Mouse (Mus musculus) thymus, adult 18-20 months (tissue): Measurements from ENCODE around the gene Ntan1.
A peak's percentile ranks its signal among the peaks of the same experiment; 100 is the strongest.
"Not testable (repeated sequence)": the region's sequence is repeated elsewhere in the genome, so short reads cannot be mapped to it uniquely, and the experiment has no call there.

ENCODE experiments used
- DNase-seq, 2 experiments: peaks; one replicate each; pipeline ENCODE4 v3.0.0; 2022; ENCODE audit warnings: mixed read lengths in 2 of 2

The Ntan1 gene

GRCm38 (mm10) chr16:13818560-13819393 is at the start of gene Ntan1:
TSS of gene Ntan1 (plus strand) at chr16:13818845.
- peak; percentile 90 to 92 for DNase-seq

GRCm38 (mm10) chr16:13771603-13772002 is 47.0 kb upstream of the Ntan1 start:
- not testable (repeated sequence) for DNase-seq

GRCm38 (mm10) chr16:13772051-13772450 is 46.6 kb upstream of the Ntan1 start:
- DNase-seq = not testable (repeated sequence)

GRCm38 (mm10) chr16:13774011-13774410 is 44.6 kb upstream of the Ntan1 start:
- not testable (repeated sequence) for DNase-seq

- not testable (repeated sequence) for DNase-seq
Measured at GRCm38 (mm10) chr16:13774651-13775050, 44.0 kb upstream of the Ntan1 start.

- peak; percentile 79 to 81 for DNase-seq
Measured at GRCm38 (mm10) chr16:13780353-13781036, 38.1 kb upstream of the Ntan1 start, which contains the start of gene Rrn3. TSS of gene Rrn3 (plus strand) at chr16:13780708.

- no peak for DNase-seq
Measured at GRCm38 (mm10) chr16:13781216-13781615, 37.4 kb upstream of the Ntan1 start.

GRCm38 (mm10) chr16:13785932-13786331 is 32.7 kb upstream of the Ntan1 start:
- no peak for DNase-seq

- DNase-seq = not testable (repeated sequence)
Measured at GRCm38 (mm10) chr16:13793441-13793840, 25.2 kb upstream of the Ntan1 start.

GRCm38 (mm10) chr16:13796746-13797175 is 21.9 kb upstream of the Ntan1 start:
- no peak for DNase-seq

- no peak for DNase-seq
Measured at GRCm38 (mm10) chr16:13801231-13801630, 17.4 kb upstream of the Ntan1 start.

GRCm38 (mm10) chr16:13804666-13805065 is 14.0 kb upstream of the Ntan1 start:
- no peak for DNase-seq

- DNase-seq = no peak
Measured at GRCm38 (mm10) chr16:13807616-13808015, 11.0 kb upstream of the Ntan1 start.

- DNase-seq = no peak
Measured at GRCm38 (mm10) chr16:13808410-13808809, 10.2 kb upstream of the Ntan1 start.

GRCm38 (mm10) chr16:13812152-13812551 is 6.5 kb upstream of the Ntan1 start:
- DNase-seq = no peak

- no peak for DNase-seq
Measured at GRCm38 (mm10) chr16:13813200-13813599, 5.4 kb upstream of the Ntan1 start.

GRCm38 (mm10) chr16:13819394-13819743 is 724 bp downstream of the Ntan1 start:
- no peak for DNase-seq

GRCm38 (mm10) chr16:13819806-13820500 is 1.3 kb downstream of the Ntan1 start:
- DNase-seq = no peak

- DNase-seq = no peak
Measured at GRCm38 (mm10) chr16:13820771-13821170, 2.1 kb downstream of the Ntan1 start.

GRCm38 (mm10) chr16:13825781-13826490 is 7.3 kb downstream of the Ntan1 start:
- no peak for DNase-seq

GRCm38 (mm10) chr16:13826511-13826910 is 7.9 kb downstream of the Ntan1 start:
- DNase-seq = no peak

GRCm38 (mm10) chr16:13830444-13830843 is 11.8 kb downstream of the Ntan1 start:
- no peak for DNase-seq

GRCm38 (mm10) chr16:13831606-13832005 is 13.0 kb downstream of the Ntan1 start:
- DNase-seq = no peak
